Mouse (Mus musculus) urinary bladder, postnatal 36 days (tissue): ENCODE measurements around the gene Gm10563.

Experiments
- DNase-seq, 2 experiments: peaks; one replicate each; pipeline ENCODE4 v3.0.0; 2022; ENCODE audit warnings: low spot score in 2 of 2, mixed read lengths in 1 of 2

Gm10563 gene

GRCm38 (mm10) chr4:155653086-155653450 lies 7.9 kb upstream of the Gm10563 start, which contains the start of gene Mmp23:
Gene Mmp23, minus strand, starts transcription at chr4:155653384.
- DNase-seq, result peak; percentile 52 to 70

GRCm38 (mm10) chr4:155652283-155653085 lies 7.3 kb upstream of the Gm10563 start:
- no peak for DNase-seq

- DNase-seq, result peak; percentile 52 to 72
Measured at GRCm38 (mm10) chr4:155651553-155652269, 6.5 kb upstream of the Gm10563 start.

DNA sequence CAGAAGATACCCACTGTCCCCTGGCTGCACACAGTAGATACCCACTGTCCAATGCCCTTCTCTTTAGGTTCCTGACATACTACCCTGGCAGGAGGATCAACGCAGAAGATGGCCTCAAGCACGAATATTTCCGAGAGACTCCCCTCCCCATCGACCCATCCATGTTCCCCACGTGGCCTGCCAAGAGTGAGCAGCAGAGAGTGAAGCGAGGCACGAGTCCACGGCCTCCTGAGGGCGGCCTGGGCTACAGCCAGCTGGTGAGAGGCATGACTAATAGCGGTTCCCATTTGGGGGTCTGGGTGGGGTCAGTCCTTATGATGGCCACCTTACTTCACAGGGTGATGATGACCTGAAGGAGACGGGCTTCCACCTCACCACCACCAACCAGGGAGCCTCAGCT lies 4.1 kb upstream of the Gm10563 start:
- DNase-seq, result no peak

DNA sequence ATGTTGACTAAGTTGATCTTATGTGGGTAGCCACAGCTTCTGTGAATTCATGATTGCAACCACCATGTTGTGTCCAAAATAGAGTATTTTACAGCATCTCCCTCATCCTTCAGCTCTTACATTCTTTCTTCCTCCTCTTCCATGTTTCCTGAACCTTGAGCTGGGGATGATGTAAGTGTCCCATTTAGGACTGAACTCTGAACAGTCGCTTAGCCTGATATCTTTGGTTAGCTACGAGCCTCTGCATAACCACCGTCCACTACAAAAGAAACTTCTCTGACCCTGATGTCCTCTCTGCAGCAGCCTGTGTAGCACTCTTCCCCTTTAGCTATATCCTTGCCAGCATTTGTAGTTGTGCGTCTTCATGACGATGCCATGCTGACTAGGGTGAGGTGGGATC lies 513 bp upstream of the Gm10563 start:
- DNase-seq, result no peak

DNA sequence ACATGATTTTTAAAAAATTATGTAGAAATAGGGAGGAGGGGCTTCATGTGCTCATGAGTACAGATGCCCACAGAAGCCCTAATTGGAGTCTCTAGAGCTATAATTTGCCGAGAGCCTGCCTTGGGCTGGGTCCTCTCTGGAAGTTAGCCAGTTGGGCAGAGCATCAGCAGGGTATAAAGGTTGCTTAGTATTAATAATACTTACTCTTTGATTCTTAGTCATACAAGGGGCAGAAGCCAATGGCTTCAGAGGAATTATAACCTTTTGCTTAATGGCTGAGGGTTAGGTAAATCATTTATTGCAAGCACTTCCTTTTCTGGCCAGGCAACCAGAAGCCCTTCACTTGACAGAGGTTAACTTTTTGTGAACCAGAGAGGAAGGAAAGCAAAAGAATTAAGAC lies 1.7 kb downstream of the Gm10563 start:
- no peak for DNase-seq

DNA sequence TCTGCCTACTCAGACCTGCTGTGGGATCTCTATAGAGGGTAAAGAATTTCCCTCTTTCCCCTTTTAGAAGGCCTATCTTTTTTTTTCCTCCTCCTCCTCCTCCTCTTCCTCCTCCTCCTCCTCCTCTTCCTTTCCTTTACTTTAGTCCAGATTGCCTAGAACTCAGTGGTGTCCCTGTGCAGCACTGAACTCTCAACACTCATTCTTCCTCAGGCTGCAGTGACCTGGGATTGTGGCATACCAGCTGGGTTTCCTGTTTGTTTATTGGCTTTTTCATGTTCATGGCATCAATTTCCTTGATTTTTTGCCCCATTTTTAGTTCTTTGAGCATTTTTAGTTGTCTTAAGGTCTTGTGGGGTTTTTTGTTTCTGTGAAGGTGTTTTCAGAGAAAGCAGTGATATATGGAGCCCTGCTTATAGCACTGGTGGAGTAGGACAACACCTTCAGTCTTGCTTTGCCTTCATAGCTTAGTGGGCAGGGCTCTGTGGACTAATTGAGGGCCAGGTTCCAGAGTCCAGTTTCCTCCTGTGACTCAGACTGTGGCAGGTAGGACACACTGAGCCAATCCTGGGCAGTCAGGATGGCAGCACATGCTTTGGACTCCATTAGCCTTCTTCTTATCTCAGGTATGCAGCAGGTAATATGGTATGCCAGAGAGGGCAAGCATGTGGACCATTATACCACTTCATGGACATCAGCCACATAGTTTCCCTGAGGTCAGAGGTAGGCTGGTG lies 9.3 kb downstream of the Gm10563 start:
- DNase-seq, result no peak

DNA sequence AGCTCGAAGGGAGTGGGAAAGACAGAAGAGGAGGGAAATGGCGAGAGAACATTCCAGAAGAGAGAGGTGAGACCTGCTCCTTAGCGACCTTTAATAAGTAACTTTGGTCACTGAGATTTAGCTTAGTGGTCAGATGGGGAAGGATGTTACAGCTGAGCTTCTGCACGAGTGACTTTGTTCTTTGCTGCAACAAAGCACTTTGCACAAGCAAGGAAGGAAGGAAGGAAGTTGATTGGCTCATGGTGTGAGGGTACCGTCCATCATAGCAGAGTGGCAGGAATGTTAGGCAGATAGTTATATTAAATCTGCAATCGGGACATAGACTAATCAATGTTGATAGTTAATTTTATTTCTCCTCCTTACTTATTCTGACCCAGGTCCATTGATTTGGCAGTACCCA lies 14.9 kb downstream of the Gm10563 start:
- DNase-seq, result no peak

DNA sequence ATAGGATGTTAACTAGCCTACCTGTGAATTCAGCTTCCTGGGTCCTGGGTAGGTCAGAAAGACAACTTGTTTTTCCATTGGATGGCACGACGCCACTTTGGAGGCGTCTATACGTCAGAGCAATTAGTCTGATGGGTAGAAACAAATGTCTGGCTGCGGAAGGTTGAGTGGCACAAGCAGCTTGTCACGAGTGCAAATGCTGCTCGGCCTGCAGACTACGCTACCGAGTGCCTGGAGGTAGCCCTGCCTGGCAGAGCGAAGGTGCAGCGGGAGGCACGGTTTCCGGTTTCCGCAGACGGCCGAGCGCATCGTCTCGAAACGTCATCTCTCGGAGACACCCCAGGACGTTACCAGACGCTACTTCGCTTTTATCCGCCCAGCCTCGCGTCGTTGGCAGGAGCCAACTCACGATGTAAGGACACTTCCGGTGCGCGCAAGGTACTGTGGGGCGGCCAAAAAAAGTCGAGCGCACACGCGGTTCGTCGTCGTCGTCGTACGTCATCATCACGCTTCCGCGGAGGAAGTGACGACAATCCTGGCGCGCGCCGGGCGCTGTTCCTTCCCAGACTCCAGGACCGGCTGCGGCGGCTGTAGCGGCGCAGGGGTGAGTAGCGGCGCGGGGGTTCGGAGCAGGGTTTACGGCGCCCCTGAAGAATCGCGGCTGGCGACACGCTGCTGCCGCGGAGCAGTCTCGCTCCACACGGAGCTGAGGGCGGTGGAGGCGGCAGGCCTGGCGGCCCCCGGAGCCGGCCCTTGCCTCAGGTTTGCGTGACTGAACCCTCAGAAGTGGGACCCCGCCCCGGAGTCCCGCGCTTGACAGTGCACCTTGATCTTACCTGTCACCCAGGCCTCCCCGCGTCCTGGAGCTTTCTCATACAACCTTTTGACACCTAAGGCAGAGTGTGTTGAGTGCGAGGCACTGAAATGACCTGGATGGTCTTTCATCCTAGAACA lies 20.6 kb downstream of the Gm10563 start, which contains the start of gene Cdk11b:
Cdk11b (plus strand) TSS at position 517 of the 954 bp plus-strand sequence.
- DNase-seq, result peak; percentile 90 to 96

- no peak for DNase-seq
Measured at GRCm38 (mm10) chr4:155618321-155618720, 26.9 kb downstream of the Gm10563 start.

DNA sequence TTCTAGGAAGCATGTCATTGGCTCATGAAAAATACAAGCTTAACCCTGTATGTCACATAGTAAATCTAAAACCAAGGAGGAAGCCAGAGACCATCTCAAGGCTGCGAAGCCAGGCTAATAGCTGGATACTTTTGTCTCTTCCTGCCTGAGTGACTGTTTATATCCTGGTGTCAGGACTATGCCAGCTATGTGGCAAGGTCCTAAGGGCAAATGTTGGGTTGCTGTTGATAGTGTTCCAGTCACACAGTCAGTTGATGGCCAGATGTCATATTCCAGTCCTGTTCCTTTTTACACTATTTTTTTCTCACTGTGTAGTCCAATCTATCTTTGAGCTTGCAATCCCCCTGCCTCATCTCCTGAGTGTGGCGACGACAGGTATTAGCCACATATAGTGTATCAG lies 31.9 kb downstream of the Gm10563 start:
- no peak for DNase-seq

GRCm38 (mm10) chr4:155611860-155612259 lies 33.3 kb downstream of the Gm10563 start:
- no peak for DNase-seq

DNA sequence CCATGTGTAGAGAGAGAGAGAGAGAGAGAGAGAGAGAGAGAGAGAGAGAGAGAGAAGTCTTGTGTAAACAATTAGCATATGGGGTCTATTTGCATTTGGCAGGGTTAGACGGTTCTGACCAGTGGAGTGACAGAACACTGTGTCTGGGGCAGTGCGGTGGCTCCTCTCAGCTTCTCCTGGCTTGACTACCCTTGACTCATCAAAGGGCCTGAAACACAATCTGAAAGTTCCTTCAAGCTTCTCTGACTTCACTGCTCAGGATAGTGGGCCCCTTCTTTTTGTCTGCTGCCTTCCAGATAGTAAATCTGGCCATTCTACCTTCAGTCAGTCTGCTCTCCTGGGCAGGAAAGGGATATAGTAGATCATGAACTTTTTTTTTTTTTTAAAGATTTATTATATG lies 38.4 kb downstream of the Gm10563 start:
- DNase-seq, result no peak

- no peak for DNase-seq
Measured at GRCm38 (mm10) chr4:155605132-155605531, 40.1 kb downstream of the Gm10563 start.

DNA sequence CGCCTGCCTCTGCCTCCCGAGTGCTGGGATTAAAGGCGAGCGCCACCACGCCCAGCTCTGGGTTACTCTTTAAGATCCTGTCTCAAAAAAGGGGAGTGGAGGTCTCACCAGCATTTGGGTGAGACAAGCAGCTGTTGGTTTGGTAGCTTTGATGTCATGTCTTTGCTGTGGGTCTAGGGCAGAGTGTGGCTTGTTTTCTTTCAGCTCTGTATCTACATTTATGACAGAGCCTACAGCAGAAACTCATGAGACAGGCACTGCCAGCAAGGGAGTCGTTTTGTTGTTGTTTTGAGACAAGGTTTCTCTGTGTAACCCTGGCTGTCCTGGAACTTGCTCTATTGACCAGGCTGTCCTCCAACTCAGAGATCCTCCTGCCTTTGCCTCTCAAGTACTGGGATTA lies 41.4 kb downstream of the Gm10563 start:
- no peak for DNase-seq

DNA sequence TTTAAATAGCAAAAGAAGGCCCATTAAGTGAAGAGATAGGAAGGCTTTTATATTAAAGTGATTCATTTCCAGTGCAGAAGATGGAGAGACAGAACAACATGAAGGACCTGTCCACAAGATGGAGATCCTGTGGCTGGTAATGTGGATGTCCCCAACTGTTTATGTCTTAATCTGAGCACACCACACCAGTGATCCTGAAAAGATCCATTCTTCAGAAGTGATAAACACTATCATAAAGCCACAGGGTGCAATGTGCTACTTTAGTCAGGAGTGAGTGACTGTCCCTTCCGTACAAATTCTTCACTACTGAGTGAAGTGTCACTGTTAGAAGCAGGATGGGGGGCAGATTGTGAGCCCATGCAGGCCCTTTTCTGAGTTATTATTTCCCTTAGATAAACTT lies 42.5 kb downstream of the Gm10563 start:
- DNase-seq, result no peak

- no peak for DNase-seq
Measured at GRCm38 (mm10) chr4:155601997-155602456, 43.2 kb downstream of the Gm10563 start.

GRCm38 (mm10) chr4:155601091-155601996 lies 43.9 kb downstream of the Gm10563 start, which contains the start of gene Slc35e2:
Gene Slc35e2, plus strand, starts transcription at chr4:155601416.
- peak; percentile 91 to 95 for DNase-seq

DNA sequence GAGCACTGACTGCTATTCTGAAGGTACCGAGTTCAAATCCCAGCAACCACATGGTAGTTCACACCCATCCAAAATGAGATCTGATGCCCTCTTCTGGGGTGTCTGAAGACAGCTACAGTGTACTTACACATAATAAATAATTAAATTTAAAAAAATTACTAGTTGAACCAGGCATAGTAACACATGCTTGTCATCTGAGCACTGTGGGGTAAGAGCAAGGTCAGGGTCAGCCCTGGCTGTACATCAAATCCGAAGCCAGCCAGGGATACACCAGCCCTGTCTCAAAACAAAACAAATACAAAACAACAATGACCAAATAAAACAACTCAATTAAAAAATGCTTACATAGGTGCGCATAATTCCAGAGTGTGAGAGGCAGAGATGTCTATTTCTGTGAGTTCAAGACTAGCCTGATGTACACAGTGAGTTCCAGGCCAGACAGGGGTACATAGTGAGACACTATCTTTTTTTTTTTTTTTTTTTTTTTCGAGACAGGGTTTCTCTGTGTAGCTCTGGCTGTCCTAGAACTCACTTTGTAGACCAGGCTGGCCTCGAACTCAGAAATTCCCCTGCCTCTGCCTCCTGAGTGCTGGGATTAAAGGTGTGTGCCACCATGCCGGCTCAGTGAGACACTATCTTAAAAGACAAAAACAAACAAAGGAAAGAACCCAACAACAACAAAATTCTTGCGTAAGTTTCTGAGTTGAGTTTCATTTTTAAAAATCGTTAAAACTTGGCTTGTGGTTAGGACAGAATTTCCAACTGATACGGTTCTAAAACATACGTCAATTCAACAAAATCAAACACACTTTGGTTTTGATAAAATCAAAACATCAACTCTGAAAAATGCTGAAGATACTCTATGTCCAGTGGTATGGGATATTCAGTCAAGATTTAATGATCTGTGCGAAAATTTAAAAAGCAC lies 45.0 kb downstream of the Gm10563 start:
- DNase-seq, result no peak
